Mouse (Mus musculus) erythroid progenitor cell, adult 5-6 weeks (primary cell): ENCODE measurements at regions not wholly inside any gene's neighbourhood (a gene's known extent, or its start where the extent isn't known, plus 50 kb on each side); places are given as distances from the start of the nearest gene placed in this dataset.
A peak's percentile ranks its signal among the peaks of the same experiment; 100 is the strongest.

Source experiments
- ATAC-seq: replicated peaks from 2 replicates; pipeline ENCODE4 v1.8.0; 2016; ENCODE audit warnings: moderate number of reproducible peaks, mild to moderate bottlenecking, moderate TSS enrichment, inconsistent platforms; ENCODE audit not compliant: poor library complexity, low FRiP score, severe bottlenecking

- ATAC-seq: no peak
Measured at GRCm38 (mm10) chr3:47095288-47095687, 647.3 kb upstream of the Pabpc4l start.

DNA sequence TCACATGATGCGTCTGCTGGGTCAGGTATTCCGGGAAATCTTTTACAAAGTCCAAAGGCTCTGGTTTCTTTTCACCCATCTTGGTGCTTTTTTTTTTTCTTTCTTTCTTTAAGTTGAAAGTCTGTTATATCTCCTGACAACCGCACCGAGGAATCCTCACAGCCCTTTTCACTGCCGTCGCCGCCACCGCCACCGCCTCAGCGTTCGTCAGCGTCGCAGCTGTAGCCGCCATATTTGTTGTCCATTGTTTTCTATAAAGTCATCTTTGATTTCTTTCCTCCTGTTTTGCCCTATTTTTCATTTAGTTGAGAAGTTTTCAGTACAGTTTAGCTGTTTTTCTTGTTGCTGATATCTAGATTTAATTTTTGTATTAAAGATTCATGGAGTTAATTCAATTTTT lies 603.5 kb upstream of the Pabpc4l start:
- ATAC-seq: 0 out of 2 replicates have a peak, but pooled peaks have one; percentile 65

GRCm38 (mm10) chr3:47025738-47026137 lies 577.7 kb upstream of the Pabpc4l start:
- ATAC-seq: no peak

DNA sequence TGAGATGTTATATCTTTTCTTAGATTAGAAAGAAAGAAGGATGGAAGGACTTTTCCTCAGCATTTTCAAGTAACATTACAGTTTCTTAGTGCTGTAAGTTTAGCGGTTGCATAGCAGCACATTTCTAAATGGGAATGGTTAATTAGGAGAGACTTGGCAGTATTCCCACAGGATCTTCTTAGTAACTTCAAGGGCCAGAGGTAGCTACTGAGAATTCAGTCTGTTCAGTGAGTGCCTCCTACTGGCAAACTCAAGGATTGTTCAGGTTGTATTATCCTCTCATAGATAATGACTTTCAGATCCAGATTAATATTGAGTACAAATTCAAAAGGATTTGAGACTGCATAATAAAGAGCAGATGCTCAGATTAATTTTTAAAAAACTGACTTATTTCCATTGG lies 571.3 kb upstream of the Pabpc4l start:
- ATAC-seq: no peak

DNA sequence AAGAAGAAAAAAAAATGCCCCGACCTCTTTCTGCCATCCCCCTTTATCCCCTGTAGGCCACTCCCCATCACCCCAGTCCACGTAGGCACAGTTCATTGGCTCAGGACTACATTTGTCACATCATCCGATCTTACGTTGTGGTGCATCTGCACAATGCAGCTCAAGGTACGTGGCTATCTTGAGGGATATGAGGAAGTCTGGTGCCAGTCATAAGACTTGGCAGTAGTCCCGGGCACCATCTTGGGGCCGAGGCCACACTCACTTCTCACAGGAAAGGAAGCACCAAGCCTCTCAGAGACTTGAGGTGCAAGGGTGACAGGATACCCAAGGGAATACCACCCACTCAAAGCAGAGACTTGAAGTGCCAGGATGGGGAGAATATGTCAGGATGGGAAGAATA lies 570.5 kb upstream of the Pabpc4l start:
- no peak for ATAC-seq

GRCm38 (mm10) chr3:47010459-47010858 lies 562.4 kb upstream of the Pabpc4l start:
- ATAC-seq: no peak

GRCm38 (mm10) chr3:46998916-46999315 lies 550.9 kb upstream of the Pabpc4l start:
- no peak for ATAC-seq

GRCm38 (mm10) chr3:46970744-46971143 lies 522.7 kb upstream of the Pabpc4l start:
- ATAC-seq: no peak

- no peak for ATAC-seq
Measured at GRCm38 (mm10) chr3:46970000-46970399, 522.0 kb upstream of the Pabpc4l start.

- no peak for ATAC-seq
Measured at GRCm38 (mm10) chr3:46951391-46951790, 503.4 kb upstream of the Pabpc4l start.

DNA sequence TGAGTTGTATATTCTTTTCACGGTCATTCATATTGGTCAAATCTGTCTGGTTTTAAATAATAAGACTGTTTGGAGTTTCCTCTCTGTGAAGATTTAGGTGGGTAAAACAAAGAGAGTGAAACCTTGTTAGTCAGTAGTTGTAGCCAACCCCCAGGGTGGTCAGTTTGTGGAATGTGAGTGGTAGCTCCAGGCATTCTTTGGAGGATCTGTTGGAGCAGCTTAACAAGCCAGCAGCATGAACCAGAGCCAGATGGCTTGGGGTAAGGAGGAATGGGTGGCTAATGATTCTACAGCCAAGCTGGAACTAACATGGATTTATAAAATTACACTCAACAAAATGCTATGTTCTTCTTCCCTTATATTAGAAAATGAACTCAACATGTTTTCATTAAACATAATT lies 489.7 kb upstream of the Pabpc4l start:
- no peak for ATAC-seq

DNA sequence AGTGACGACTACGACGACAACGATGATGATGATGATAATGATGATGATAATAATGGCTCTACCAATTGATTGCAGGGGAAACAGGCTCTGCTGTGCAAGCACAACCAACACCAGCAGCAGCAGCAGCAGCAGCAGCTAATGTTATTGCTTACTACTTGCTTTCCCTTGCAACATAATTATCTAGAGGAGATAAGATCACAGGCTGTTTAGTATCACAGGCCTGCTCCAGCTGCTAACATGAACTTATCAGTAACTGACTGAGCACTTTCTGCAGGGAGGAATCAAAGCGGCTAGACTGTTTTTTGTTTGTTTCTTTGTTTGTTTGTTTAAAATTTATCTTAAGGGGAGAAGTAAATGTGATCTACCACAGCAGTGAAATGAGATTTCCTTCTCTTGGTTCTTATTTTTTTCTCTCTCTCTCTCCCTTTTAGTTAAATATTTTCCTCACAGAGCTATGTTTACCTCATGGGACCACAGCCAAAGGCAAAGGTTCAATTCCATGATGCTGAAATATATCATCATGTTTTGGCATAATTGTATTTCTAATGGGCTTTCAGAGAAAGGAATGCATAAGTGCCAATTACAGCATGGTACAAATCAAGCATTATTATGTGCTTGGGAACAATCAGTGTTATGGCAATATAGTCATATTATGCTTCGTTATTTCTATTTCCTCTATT lies 443.2 kb upstream of the Pabpc4l start:
- no peak for ATAC-seq

GRCm38 (mm10) chr3:46875848-46876247 lies 427.8 kb upstream of the Pabpc4l start:
- no peak for ATAC-seq

GRCm38 (mm10) chr3:46870876-46871275 lies 422.9 kb upstream of the Pabpc4l start:
- no peak for ATAC-seq

DNA sequence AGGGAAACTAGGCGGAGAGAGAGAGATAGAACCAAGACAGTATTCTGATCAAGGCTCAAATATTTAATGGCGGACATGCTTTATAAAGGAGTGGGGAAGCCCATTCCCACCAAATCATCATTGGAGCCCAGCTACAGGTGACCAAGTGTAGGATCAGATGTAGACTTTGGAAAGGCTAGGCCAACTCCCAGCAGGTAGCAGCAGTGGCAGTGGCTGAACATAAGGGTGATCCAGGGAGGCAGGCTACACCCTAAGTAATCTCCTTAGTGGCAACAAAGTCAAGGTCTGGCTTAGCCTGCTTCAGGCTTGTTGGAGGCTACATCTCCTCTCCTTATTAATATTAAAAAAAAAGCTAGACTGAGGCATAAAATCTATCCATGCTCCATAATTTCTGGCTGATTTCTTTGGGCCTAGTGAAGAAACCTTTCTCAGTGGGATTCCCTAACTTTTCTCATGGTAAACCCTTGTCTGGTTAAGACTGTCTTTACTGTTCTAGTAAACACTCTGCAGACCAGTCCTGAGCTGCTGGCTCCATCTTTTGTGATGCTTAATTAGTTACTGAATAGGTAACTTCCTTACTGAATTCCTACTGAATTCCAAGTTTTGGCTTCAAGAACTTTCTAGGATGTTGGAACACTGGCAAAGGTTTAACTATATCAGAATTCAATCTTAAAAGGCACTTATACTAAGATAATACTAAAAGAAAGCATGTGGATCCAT lies 421.7 kb upstream of the Pabpc4l start:
- ATAC-seq: no peak

DNA sequence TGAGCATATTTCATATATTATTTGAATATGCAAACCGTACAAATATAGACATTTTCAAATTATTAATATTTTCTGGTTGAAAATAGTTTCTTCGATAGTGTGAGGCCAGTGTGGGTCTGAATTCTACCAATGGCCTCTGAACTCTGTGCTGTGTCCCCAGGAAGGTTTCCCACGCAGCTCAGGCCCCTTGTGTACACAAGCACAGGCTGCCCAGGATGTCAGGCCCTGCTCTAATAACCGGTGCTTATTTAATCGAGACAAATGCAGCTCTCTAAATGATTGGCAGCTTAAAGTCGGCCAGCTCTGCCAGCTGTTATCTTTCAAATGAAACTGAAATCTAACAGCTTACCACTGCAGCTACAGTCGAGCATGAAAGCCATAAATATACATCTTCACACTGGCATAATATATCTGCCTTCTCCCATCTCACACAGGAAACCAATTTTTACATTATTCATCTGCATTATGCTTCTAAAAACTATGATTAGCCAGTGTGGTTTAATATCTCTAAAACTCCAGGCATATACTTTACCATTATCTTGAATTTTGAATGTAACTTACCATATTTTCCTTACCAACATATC lies 400.5 kb upstream of the Pabpc4l start:
- no peak for ATAC-seq

- no peak for ATAC-seq
Measured at GRCm38 (mm10) chr3:46828676-46829075, 380.7 kb upstream of the Pabpc4l start.
